Mouse (Mus musculus) forebrain, embryonic 15.5 days (tissue): ENCODE data around the gene Guk1. TPM values are rescaled to one million over a fixed set of nuclear protein-coding genes. Genes with fewer than 3 reads are reported as not detected.

Source experiments
- ATAC-seq: fragments of 200-750 bp; cut with Nextera tagmentation; replicated peaks from 2 replicates; pipeline ENCODE4 v1.8.0; 2017; ENCODE audit warnings: mild to moderate bottlenecking, moderate TSS enrichment, moderate library complexity
- H3K27ac ChIP-seq: fragments of 300-500 bp; sonication (generic); replicated peaks from 2 replicates; pipeline ENCODE4 v1.5.1; 2015; ENCODE audit warnings: mild to moderate bottlenecking, inconsistent platforms
- H3K27me3 ChIP-seq: fragments of 300-500 bp; sonication (generic); 2 replicates; pipeline ENCODE4 v1.6.1; 2015; ENCODE audit warnings: inconsistent platforms
- H3K36me3 ChIP-seq: fragments of 300-500 bp; sonication (generic); 2 replicates; pipeline ENCODE4 v1.6.1; 2015; ENCODE audit warnings: mild to moderate bottlenecking, inconsistent platforms
- H3K4me1 ChIP-seq: fragments of 300-500 bp; sonication (generic); 2 replicates; pipeline ENCODE4 v1.6.1; 2015; ENCODE audit warnings: inconsistent platforms
- H3K4me2 ChIP-seq: fragments of 300-500 bp; sonication (generic); replicated peaks from 2 replicates; pipeline ENCODE4 v1.6.1; 2015; ENCODE audit warnings: mild to moderate bottlenecking, inconsistent platforms
- H3K4me3 ChIP-seq: fragments of 300-500 bp; sonication (generic); 2 replicates; pipeline ENCODE4 v1.5.1; 2015; ENCODE audit warnings: mild to moderate bottlenecking, inconsistent platforms
- H3K9ac ChIP-seq: fragments of 300-500 bp; sonication (generic); replicated peaks from 2 replicates; pipeline ENCODE4 v1.6.1; 2015; ENCODE audit warnings: mild to moderate bottlenecking, inconsistent platforms
- H3K9me3 ChIP-seq: fragments of 300-500 bp; sonication (generic); 2 replicates; pipeline ENCODE4 v1.6.1; 2016; ENCODE audit warnings: inconsistent platforms
- WGBS: fragments of 180-500 bp; shearing (Covaris S2); methylation state at CpG from one replicate; pipeline ENCODE4 v1.1.7; 2015; ENCODE audit warnings: mixed read lengths; 5-methylcytosine and 5-hydroxymethylcytosine counted together
- polyA plus RNA-seq: library from polyadenylated mRNA; unstranded; fragments of >200 nt; fragmentation: Nextera tagmentation; extraction: Ambion mirVana; gene quantifications from 2 replicates; pipeline ENCODE4 v1.2.1, GENCODE M21; 2015

The Guk1 gene
- polyA plus RNA-seq, 1 experiment from 2014 or later = 183 TPM

- H3K27me3 ChIP-seq = no peaks in the 10 kb centered on the region
- ATAC-seq = peak; percentile 36
- peak overlapping the region; percentile 79 for H3K4me3 ChIP-seq
- 11% methylated on average over 18 of the region's 18 CpGs for WGBS
- H3K9me3 ChIP-seq = no peaks in the 10 kb centered on the region
- H3K9ac ChIP-seq = peak overlapping the region; percentile 70
- peak overlapping the region; percentile 84 for H3K27ac ChIP-seq
- peaks cover 49% of the 10 kb centered on the region for H3K36me3 ChIP-seq
- peak overlapping the region; percentile 82 for H3K4me2 ChIP-seq
- peaks cover 27% of the 10 kb centered on the region for H3K4me1 ChIP-seq
Measured at GRCm38 (mm10) chr11:59209003-59209441, 17.0 kb upstream of the Guk1 start.

DNA sequence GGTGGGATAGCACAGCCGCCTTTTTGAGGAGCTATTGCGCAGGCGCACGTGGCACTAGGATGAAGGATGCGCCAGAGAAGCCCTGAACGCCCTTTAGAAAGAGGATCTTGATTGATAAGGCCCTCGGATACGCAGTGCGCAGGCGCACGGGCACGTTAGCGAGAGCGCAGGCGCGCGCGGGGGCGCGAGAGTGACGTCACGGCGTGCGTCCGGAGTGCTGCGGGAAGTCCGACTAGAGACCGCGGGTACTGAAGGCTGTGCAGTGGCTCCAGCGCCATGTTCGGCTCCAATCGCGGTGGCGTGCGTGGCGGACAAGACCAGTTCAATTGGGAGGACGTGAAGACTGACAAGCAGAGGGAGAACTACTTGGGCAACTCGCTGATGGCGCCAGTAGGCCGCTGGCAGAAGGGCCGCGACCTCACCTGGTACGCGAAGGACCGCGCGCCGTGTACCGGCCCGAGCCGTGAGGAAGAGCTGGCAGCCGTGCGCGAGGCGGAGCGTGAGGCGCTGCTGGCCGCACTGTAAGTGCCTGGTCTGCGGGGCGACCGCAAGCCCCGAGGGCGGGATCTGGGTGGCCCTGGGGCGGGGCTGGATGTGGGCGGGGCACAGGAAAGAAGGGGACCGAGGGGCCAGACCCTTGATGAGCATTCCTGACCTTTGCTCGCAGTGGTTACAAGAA is 16.3 kb upstream of the Guk1 start, which contains the start of gene 2310033P09Rik:
Gene 2310033P09Rik, plus strand, starts transcription at position 169 of the 679 bp plus-strand sequence.
- Histone ChIP-seq H3K9me3 (no peaks in the 10 kb centered on the region), H3K36me3 (peaks cover 49% of the 10 kb centered on the region), H3K4me2 (peak within 1 kb of the TSS; percentile 82), H3K27ac (peak within 1 kb of the TSS; percentile 84), H3K4me3 (peak within 1 kb of the TSS; percentile 79), H3K9ac (peak within 1 kb of the TSS; percentile 70), H3K27me3 (no peaks in the 10 kb centered on the region), H3K4me1 (peaks cover 27% of the 10 kb centered on the region)
- under 1% methylated on average over 67 of the region's 67 CpGs for WGBS
- ATAC-seq = peak; percentile 89

DNA sequence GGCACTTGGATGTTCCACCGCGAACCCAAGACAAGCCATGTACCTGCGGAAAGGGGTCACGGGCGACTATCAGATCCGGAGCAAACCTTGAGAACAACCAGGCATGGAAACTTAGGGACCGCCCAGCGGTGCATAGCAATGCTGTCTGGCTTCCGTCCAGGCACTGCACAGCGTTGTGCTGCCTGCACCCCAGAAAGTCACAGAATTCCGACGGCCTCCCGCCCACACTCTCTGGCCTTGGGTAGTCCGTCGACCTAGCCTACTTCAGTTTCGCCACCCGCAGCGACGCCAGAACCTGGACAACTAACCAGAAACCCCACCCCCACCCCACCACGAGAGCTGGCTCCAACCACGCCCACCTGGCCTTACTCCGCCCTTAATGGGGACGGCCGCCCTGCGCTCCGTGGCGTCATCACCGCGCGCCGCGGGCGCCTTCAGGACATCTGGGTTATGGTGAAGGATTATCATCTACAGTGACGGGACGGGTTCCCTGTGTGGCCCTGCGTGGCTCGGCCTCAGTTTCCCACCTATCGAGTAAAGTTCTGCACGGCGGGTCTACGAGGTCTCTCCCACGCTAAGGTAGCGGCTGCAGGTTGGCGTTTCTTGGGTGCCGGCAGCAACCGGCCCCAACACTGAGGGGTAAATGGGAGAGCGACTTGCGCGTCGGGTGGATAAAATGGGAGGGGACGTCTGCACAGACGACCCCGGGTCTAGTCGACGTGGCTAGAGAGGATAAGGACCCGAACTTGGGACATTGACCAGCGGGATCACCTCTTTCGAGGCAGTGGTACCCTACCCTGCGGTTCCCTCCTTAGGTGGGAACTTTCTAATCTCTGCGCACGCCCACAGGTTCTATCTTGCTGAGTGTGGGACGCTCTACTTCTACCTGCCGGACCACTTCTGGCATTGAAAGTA is 10.3 kb upstream of the Guk1 start, which contains the start of gene Mrpl55:
Gene Mrpl55, plus strand, starts transcription at position 406 of the 915 bp plus-strand sequence.
- Histone ChIP-seq H3K4me1 (peaks cover 20% of the 10 kb centered on the region), H3K4me2 (peak within 1 kb of the TSS; percentile 96), H3K9ac (peak within 1 kb of the TSS; percentile 81), H3K9me3 (no peaks in the 10 kb centered on the region), H3K4me3 (peak within 1 kb of the TSS; percentile 81), H3K27ac (peak within 1 kb of the TSS; percentile 59), H3K36me3 (peaks cover 22% of the 10 kb centered on the region), H3K27me3 (no peaks in the 10 kb centered on the region)
- peak; percentile 93 for ATAC-seq
- under 1% methylated on average over 63 of the region's 63 CpGs for WGBS

DNA sequence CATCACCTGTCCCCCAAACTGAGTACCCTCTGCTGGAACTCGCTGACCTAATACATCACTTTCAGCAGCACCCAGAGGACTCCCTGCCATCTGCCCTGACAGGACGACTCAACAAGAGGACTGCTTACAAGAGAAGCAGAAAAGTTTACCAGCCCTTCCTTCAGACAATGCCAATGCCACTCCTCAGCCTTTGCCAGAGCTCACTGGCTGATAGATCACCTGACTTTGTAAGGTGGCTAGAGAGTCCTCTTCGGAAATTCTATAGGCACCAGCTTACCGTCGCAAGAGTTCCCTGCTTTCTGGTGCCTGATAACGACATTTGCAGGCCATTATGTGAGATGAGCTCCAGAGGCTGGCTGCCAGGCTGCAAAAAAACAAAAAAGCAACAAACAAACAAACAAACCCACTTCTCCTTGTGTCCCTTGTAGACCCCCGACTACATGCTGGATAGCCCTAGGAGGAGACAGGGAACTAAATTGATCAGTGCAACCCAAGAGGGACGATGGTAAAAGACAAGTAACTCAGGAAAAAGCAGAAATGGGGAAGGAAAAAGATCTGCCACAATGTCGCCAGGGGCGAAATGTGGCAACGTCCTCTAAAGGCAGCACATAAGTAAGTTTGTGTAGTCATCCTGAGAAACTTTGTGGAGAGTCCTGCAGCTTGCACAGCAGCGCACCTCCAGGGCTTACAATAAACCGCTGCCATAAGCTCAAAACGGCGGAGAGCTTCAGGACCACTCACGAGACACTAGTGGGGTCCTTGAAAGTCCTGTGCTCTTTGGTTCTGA is 9.4 kb upstream of the Guk1 start:
- Histone ChIP-seq H3K9ac (peak overlapping the region; percentile 81), H3K4me1 (peaks cover 18% of the 10 kb centered on the region), H3K36me3 (peaks cover 20% of the 10 kb centered on the region), H3K27me3 (no peaks in the 10 kb centered on the region), H3K9me3 (no peaks in the 10 kb centered on the region), H3K4me2 (peak overlapping the region; percentile 96), H3K4me3 (peak overlapping the region; percentile 81), H3K27ac (peak overlapping the region; percentile 59)
- WGBS = 34% methylated on average over 16 of the region's 16 CpGs
- peak; percentile 23; the same call in 1 of the 2 replicates for ATAC-seq

- no peak for ATAC-seq
- no peaks in the 10 kb centered on the region for H3K27me3 ChIP-seq
- H3K9ac ChIP-seq = no peak overlapping the region
Measured at GRCm38 (mm10) chr11:59196230-59196629, 4.2 kb upstream of the Guk1 start.

DNA sequence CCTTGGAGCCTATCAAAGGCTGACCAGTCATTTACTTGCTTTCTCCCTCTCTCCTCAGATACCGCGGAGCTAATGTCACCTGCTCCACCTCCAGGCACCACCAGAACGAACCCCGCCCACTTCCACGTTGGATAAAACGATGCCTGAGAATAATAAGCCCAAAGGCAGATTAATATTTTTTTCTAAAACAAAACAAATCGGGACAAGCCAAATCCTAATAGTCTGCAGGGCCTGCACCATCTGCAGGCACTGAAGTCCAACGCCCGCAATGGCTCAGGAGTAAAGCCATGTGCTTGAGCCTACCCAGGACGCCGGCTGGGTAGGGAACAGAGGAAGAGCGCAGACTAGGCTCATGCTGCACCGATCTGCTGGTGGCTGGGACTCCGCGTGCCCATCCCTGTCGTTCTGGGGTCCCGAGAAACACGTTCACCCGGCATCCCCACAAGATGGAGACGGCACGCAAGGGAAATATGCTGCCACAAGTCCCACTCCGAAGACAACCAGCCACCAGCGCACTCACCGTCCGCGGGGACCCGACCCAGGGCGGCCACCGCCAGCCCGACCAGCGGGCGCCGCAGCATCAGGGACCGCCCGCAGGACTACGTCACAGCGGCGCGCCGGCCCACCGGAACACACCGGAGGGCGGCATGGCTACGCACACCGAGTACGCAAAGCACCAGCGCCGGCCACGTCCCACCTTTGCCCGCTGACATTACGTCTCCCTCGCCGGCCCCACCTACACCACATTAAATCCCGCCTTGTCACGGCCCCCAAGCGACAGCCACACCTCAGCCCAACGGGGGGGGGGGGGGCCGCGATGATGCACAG is 567 bp downstream of the Guk1 start:
- peaks cover 3% of the 10 kb centered on the region; the same call in 1 of the 2 replicates for H3K36me3 ChIP-seq
- peak overlapping the region; percentile 89 for H3K27ac ChIP-seq
- H3K27me3 ChIP-seq = no peaks in the 10 kb centered on the region
- ATAC-seq = peak; percentile 96
- peaks cover 17% of the 10 kb centered on the region for H3K4me1 ChIP-seq
- H3K9me3 ChIP-seq = no peaks in the 10 kb centered on the region
- WGBS = under 1% methylated on average over 59 of the region's 59 CpGs
- H3K4me2 ChIP-seq = peak overlapping the region; percentile 63
- H3K9ac ChIP-seq = peak overlapping the region; percentile 63
- peak overlapping the region; percentile 51 for H3K4me3 ChIP-seq

More at GRCm38 (mm10) chr11:59196230-59196629, 4.2 kb upstream of the Guk1 start:
- no peak overlapping the region for H3K27ac ChIP-seq
- H3K36me3 ChIP-seq = no peaks in the 10 kb centered on the region
- H3K9me3 ChIP-seq = no peaks in the 10 kb centered on the region
- no peak overlapping the region for H3K4me3 ChIP-seq
- H3K4me2 ChIP-seq = no peak overlapping the region
- H3K4me1 ChIP-seq = peaks cover 3% of the 10 kb centered on the region

GRCm38 (mm10) chr11:59187706-59188105 is 4.3 kb downstream of the Guk1 start:
- ATAC-seq = no peak
- no peaks in the 10 kb centered on the region for H3K27me3 ChIP-seq
- peaks cover 24% of the 10 kb centered on the region for H3K36me3 ChIP-seq
- H3K9ac ChIP-seq = no peak overlapping the region
- no peak overlapping the region for H3K27ac ChIP-seq
- H3K4me2 ChIP-seq = no peak overlapping the region
- no peaks in the 10 kb centered on the region for H3K9me3 ChIP-seq
- 89% methylated on average over 6 of the region's 6 CpGs for WGBS
- H3K4me3 ChIP-seq = no peak overlapping the region
- peaks cover 17% of the 10 kb centered on the region for H3K4me1 ChIP-seq

GRCm38 (mm10) chr11:59185490-59185889 is 6.5 kb downstream of the Guk1 start:
- Histone ChIP-seq H3K4me1 (peaks cover 12% of the 10 kb centered on the region), H3K36me3 (peaks cover 24% of the 10 kb centered on the region), H3K4me2 (no peak overlapping the region), H3K9me3 (no peaks in the 10 kb centered on the region), H3K9ac (no peak overlapping the region), H3K27ac (no peak overlapping the region), H3K27me3 (no peaks in the 10 kb centered on the region), H3K4me3 (no peak overlapping the region)
- 87% methylated on average over 5 of the region's 5 CpGs for WGBS
- ATAC-seq = no peak

DNA sequence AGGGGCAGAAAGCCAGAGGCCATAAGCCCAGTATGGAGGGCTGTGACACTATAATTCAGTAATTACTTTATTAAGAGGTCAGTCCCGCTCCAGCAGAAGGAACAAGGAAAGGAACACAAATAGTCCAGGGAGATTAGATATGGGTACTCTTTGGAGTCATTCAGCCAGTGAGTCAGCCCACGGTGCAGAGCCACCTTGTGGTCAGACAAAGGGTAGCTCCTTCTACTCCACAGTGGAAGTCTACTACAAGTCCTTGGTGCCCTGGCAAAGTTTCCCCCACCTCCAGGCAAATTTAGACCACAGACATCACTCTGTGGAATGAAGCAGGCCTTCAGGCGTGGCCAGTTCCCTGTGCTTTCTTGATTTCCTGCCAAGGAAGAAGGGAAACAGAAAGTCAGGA is 8.2 kb downstream of the Guk1 start:
- 31% methylated on average over 3 of the region's 3 CpGs for WGBS
- no peak for ATAC-seq
- H3K4me1 ChIP-seq = no peaks in the 10 kb centered on the region
- peaks cover 8% of the 10 kb centered on the region; the same call in 1 of the 2 replicates for H3K27me3 ChIP-seq
- H3K4me2 ChIP-seq = no peak overlapping the region
- no peak overlapping the region for H3K9ac ChIP-seq
- H3K27ac ChIP-seq = no peak overlapping the region
- H3K4me3 ChIP-seq = no peak overlapping the region
- peaks cover 24% of the 10 kb centered on the region for H3K36me3 ChIP-seq
- no peaks in the 10 kb centered on the region for H3K9me3 ChIP-seq

GRCm38 (mm10) chr11:59182864-59183331 is 9.1 kb downstream of the Guk1 start, which contains the start of gene Gjc2:
Gene Gjc2 (minus strand): TSS chr11:59183213.
- Histone ChIP-seq H3K4me3 (no peak within 1 kb of the TSS), H3K9me3 (no peaks in the 10 kb centered on the region), H3K4me1 (no peaks in the 10 kb centered on the region), H3K4me2 (no peak within 1 kb of the TSS), H3K27me3 (peaks cover 17% of the 10 kb centered on the region), H3K27ac (no peak within 1 kb of the TSS), H3K36me3 (peaks cover 24% of the 10 kb centered on the region), H3K9ac (no peak within 1 kb of the TSS)
- no peak for ATAC-seq
- 26% methylated on average over 3 of the region's 3 CpGs for WGBS

DNA sequence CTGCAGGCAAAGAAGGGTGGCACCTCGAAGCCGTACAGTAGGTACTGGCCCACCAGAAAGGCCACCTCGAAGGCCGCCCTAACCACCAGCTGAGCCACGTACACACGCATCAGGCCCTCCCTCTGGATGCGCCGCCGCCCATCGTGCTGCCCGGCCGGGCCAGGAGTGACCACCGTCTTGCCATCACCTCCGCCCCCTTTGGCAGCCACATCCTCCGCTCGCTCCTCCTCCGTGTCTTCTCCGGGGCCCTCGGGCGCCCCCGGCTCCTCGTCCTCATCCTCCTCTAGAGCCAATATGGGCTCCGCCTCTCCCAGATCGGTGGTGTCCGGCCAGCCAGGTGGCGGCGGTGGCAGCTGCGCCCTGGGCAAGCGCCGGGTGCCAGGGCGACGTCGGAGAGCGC is 15.1 kb downstream of the Guk1 start:
- Histone ChIP-seq H3K27me3 (peaks cover 55% of the 10 kb centered on the region), H3K9me3 (no peaks in the 10 kb centered on the region), H3K4me1 (0 out of 2 replicates have a peak, but pooled peaks cover 4% of the 10 kb centered on the region), H3K4me3 (no peak overlapping the region), H3K27ac (no peak overlapping the region), H3K9ac (no peak overlapping the region), H3K4me2 (no peak overlapping the region), H3K36me3 (no peaks in the 10 kb centered on the region)
- ATAC-seq = no peak
- 7% methylated on average over 34 of the region's 34 CpGs for WGBS
